Mouse (Mus musculus) lung, embryonic 14.5 days (tissue): ENCODE measurements at regions not wholly inside any gene's neighbourhood (a gene's known extent, or its start where the extent isn't known, plus 50 kb on each side); places are given as distances from the start of the nearest gene placed in this dataset.
"Not testable (repeated sequence)": the region's sequence is repeated elsewhere in the genome, so short reads cannot be mapped to it uniquely, and the experiment has no call there.

ENCODE experiments used
- ATAC-seq: fragments of 200-750 bp; cut with Nextera tagmentation; 2 replicates; pipeline ENCODE4 v1.8.0; 2017; ENCODE audit warnings: mild to moderate bottlenecking, moderate TSS enrichment, moderate library complexity; ENCODE audit not compliant: insufficient read depth
- DNase-seq: peaks from one replicate; pipeline ENCODE4 v3.0.0-alpha.2; 2015
- H3K27ac ChIP-seq: fragments of 300-500 bp; sonication (generic); 2 replicates; pipeline ENCODE4 v1.5.1; 2014; ENCODE audit warnings: low read depth, mild to moderate bottlenecking, moderate library complexity
- H3K27me3 ChIP-seq: fragments of 300-500 bp; sonication (generic); 2 replicates; pipeline ENCODE4 v1.6.1; 2014; ENCODE audit warnings: low read length, control low read depth; ENCODE audit not compliant: insufficient read depth
- H3K36me3 ChIP-seq: fragments of 300-500 bp; sonication (generic); 2 replicates; pipeline ENCODE4 v1.6.1; 2014; ENCODE audit warnings: control low read depth; ENCODE audit not compliant: insufficient read depth
- H3K4me1 ChIP-seq: fragments of 300-500 bp; sonication (generic); 2 replicates; pipeline ENCODE4 v1.6.1; 2014; ENCODE audit warnings: antibody characterized with exemption, control low read depth; ENCODE audit not compliant: insufficient read depth
- H3K4me2 ChIP-seq: fragments of 300-500 bp; sonication (generic); 2 replicates; pipeline ENCODE4 v1.6.1; 2014; ENCODE audit warnings: mild to moderate bottlenecking
- H3K4me3 ChIP-seq: fragments of 300-500 bp; sonication (generic); 2 replicates; pipeline ENCODE4 v1.5.1; 2014; ENCODE audit warnings: low read depth, low read length
- H3K9ac ChIP-seq: fragments of 300-500 bp; sonication (generic); 2 replicates; pipeline ENCODE4 v1.6.1; 2014
- H3K9me3 ChIP-seq: fragments of 300-500 bp; sonication (generic); 2 replicates; pipeline ENCODE4 v1.6.1; 2016; ENCODE audit warnings: low read depth, low read length, control low read depth
- CTCF ChIP-seq: IDR thresholded peaks from 2 replicates; pipeline ENCODE4 v1.5.1; 2016; ENCODE audit warnings: antibody characterized with exemption, low read depth
- WGBS: fragments of 180-500 bp; shearing (Covaris S2); extraction: QIAGEN DNeasy Blood & Tissue Kit; methylation state at CpG from one replicate; pipeline ENCODE4 v1.1.7; 2014; 5-methylcytosine and 5-hydroxymethylcytosine counted together

DNA sequence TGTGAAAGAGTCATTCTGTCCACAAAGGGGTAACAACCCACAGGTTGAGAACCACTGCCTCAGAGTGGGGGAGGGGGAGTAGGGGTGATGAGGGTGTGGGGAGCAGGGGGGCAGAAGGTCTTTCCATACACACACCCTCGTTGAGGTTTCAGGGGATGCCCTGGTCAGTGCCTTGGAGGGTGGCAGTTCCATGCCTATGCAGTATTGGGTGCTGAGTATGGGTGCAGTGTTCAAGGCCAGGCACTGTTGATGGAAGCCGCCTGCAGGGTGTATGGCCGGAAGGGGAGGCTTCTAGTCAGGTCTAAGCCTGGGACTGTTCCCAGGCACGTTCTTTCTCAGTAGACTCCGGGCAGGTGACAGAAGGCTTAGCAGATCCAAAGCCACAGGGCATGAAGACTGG, 234.1 kb downstream of the 3100002H09Rik start:
- no peak overlapping the region for H3K4me2 ChIP-seq
- WGBS, result 63% methylated on average over 5 of the region's 5 CpGs
- H3K27ac ChIP-seq, result no peak overlapping the region
- TF ChIP-seq CTCF, result no peak
- H3K4me1 ChIP-seq, result no peaks in the 10 kb centered on the region
- H3K9me3 ChIP-seq, result no peaks in the 10 kb centered on the region
- ATAC-seq, result no peak
- no peaks in the 10 kb centered on the region for H3K36me3 ChIP-seq
- no peak for DNase-seq
- no peak overlapping the region for H3K9ac ChIP-seq
- H3K4me3 ChIP-seq, result no peak overlapping the region
- no peaks in the 10 kb centered on the region for H3K27me3 ChIP-seq

- no peak for TF ChIP-seq CTCF
- DNase-seq, result no peak
- no peaks in the 10 kb centered on the region for H3K36me3 ChIP-seq
These were observed 235.0 kb downstream of the 3100002H09Rik start for GRCm38 (mm10) chr4:124375581-124375980.

DNA sequence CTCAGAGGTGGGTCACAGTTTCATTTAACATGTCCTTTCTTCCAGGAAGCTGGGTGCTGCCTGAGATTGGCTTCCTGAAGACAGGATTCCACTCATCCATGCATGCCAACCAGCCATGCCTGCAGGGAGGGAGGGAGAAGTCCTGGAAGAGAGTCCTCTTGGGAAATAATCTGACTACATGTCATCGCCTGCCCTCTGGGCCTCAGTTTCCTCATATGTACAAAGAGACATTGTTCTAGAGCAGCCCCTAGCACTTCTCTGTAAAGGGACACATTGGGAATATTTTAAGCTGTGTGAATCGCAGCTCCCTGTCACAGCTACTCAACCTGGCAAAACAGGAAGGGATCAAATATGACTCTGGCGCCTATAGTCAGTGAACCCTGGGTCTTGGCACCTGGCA, 241.8 kb downstream of the 3100002H09Rik start:
- TF ChIP-seq CTCF, result no peak
- 83% methylated on average over 3 of the region's 3 CpGs for WGBS
- no peak overlapping the region for H3K4me3 ChIP-seq
- DNase-seq, result no peak
- H3K27me3 ChIP-seq, result no peaks in the 10 kb centered on the region
- no peak overlapping the region for H3K9ac ChIP-seq
- H3K27ac ChIP-seq, result no peak overlapping the region
- H3K4me1 ChIP-seq, result no peaks in the 10 kb centered on the region
- H3K36me3 ChIP-seq, result no peaks in the 10 kb centered on the region
- no peak overlapping the region for H3K4me2 ChIP-seq
- no peak for ATAC-seq
- H3K9me3 ChIP-seq, result no peaks in the 10 kb centered on the region

More at GRCm38 (mm10) chr4:124375581-124375980, 235.0 kb downstream of the 3100002H09Rik start:
- H3K4me2 ChIP-seq, result no peak overlapping the region
- no peaks in the 10 kb centered on the region for H3K4me1 ChIP-seq
- no peaks in the 10 kb centered on the region for H3K27me3 ChIP-seq
- H3K9me3 ChIP-seq, result no peaks in the 10 kb centered on the region
- WGBS, result 44% methylated on average over 6 of the region's 6 CpGs
- no peak overlapping the region for H3K27ac ChIP-seq
- no peak for ATAC-seq
- H3K9ac ChIP-seq, result no peak overlapping the region
- H3K4me3 ChIP-seq, result no peak overlapping the region

DNA sequence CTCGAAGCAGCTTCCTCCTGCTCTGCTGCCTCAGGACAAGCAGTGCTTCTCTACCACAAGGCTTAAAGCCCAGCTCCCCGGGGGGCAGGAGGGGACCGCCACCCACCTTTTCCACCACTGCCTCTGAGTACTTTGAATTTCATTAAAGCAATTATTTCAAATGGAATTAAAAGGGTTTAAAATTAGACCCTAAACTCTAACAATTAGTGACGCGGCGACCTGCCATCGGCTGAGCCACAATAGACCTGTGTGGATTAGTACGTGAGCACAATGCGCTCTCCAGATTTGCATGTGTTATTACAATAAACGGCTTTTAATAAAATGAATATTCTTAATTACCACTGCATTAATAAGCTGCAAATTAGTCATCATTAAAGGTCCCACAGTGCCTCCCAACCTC, 242.5 kb downstream of the 3100002H09Rik start:
- Histone ChIP-seq H3K27ac (no peak overlapping the region), H3K36me3 (no peaks in the 10 kb centered on the region), H3K4me3 (no peak overlapping the region), H3K4me1 (no peaks in the 10 kb centered on the region), H3K9me3 (no peaks in the 10 kb centered on the region), H3K9ac (no peak overlapping the region), H3K4me2 (no peak overlapping the region), H3K27me3 (no peaks in the 10 kb centered on the region)
- 83% methylated on average over 10 of the region's 10 CpGs for WGBS
- DNase-seq, result no peak
- ATAC-seq, result no peak
- TF ChIP-seq CTCF, result no peak

- H3K27ac ChIP-seq, result no peak overlapping the region
- no peak overlapping the region for H3K4me3 ChIP-seq
- no peaks in the 10 kb centered on the region for H3K9me3 ChIP-seq
- no peak for TF ChIP-seq CTCF
- DNase-seq, result no peak
- H3K36me3 ChIP-seq, result no peaks in the 10 kb centered on the region
- H3K4me1 ChIP-seq, result no peaks in the 10 kb centered on the region
- no peak for ATAC-seq
- no peak overlapping the region for H3K9ac ChIP-seq
- WGBS, result 56% methylated on average over 6 of the region's 6 CpGs
- H3K27me3 ChIP-seq, result peaks cover 4% of the 10 kb centered on the region; the same call in 1 of the 2 replicates
- no peak overlapping the region for H3K4me2 ChIP-seq
These were observed 250.1 kb downstream of the 3100002H09Rik start for GRCm38 (mm10) chr4:124360578-124360908.

DNA sequence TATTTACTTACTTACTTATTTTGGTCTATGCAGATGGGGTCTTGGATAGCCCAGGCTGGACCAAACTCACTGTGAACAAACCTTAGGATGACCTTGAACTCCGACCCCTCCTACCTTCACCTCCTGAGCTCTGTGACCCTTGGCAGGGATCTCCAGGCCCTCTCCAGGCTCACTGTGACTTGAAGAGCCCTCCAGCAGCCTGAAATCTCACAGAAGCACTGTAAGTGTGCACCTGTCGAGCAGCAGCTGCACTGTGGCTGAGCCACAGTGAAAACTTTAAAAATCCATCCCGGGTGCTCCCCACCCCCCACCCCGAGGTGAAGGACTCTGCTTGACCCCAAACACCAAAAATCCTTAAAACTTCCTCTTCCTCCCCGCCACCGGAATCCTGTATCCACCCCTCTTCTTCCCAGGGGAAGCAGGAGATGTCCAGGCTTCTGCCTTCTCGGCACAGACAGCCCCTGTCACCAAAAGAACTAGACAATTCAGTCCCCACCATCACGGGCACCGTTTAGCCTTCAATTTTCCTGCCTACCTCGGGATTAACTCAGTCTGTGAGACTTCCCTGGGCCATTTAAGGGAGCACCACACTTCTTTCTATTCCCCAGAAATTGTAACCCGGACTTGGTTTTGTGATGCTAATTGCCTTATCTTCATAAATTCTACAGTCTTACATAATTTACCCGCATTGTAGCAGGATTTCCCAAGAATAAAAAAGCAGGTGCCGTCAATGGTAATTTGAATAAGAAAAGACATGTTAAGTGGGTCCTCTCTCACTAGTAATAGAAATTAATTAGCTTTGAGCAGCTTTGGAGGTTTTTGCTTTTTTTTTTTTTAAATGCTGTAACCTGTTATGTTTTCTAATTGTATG, 250.7 kb downstream of the 3100002H09Rik start:
- no peak for TF ChIP-seq CTCF
- Histone ChIP-seq H3K27me3 (peaks cover 4% of the 10 kb centered on the region; the same call in 1 of the 2 replicates), H3K27ac (no peak overlapping the region), H3K9me3 (no peaks in the 10 kb centered on the region), H3K4me2 (no peak overlapping the region), H3K9ac (no peak overlapping the region), H3K36me3 (no peaks in the 10 kb centered on the region), H3K4me1 (no peaks in the 10 kb centered on the region), H3K4me3 (no peak overlapping the region)
- WGBS, result 36% methylated on average over 13 of the region's 13 CpGs
- ATAC-seq (no peak), DNase-seq (no peak)

DNA sequence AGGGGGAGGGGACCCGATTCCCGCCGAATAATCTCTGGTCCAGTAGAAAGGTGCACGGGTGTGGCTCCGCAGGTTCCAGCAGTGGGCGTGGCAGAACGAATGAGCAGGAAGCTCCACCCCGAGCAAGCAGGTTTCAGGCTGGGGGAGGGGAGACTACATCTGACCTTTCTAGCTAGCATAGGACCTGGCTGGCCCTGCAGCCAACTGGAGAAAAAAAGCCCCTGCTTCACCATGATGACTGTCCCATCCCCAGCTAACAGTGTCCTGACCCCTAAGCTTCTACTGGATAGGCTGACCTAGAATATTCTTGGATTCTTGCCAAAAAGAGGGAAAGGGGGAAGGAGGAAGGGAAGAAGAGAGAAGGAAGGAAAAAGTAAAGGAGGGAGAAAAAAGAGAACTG, 252.1 kb downstream of the 3100002H09Rik start:
- not testable (repeated sequence) for H3K4me1 ChIP-seq, H3K4me2 ChIP-seq, H3K36me3 ChIP-seq, H3K27me3 ChIP-seq, ATAC-seq, H3K4me3 ChIP-seq, H3K9ac ChIP-seq, H3K27ac ChIP-seq, DNase-seq, H3K9me3 ChIP-seq
- WGBS, result 0% methylated on average over 2 of the region's 8 CpGs
